Mouse (Mus musculus): ENCODE measurements around the gene Casd1.

Casd1 gene

GRCm38 (mm10) chr6:4602012-4602411 lies 1.4 kb downstream of the Casd1 start:
- CTCF ChIA-PET = interaction anchor here in 1 of 4 experiments (0.6 to 0.7 kb wide), 2 partner anchors 474 to 644 kb away, joined by 3 read pairs; no protein-coding TSS in a partner anchor

GRCm38 (mm10) chr6:4606394-4606793 lies 5.8 kb downstream of the Casd1 start:
- CTCF ChIA-PET = interaction anchor here in 1 of 4 experiments (0.6 kb wide), 1 partner anchor 48 kb away, joined by 4 read pairs; no protein-coding TSS in a partner anchor

More at GRCm38 (mm10) chr6:4602012-4602411, 1.4 kb downstream of the Casd1 start:
- POLR2A ChIA-PET = interaction anchor here in 1 of 4 experiments (1.3 kb wide), 1 partner anchor 12 kb away, joined by 3 read pairs; no protein-coding TSS in a partner anchor

DNA sequence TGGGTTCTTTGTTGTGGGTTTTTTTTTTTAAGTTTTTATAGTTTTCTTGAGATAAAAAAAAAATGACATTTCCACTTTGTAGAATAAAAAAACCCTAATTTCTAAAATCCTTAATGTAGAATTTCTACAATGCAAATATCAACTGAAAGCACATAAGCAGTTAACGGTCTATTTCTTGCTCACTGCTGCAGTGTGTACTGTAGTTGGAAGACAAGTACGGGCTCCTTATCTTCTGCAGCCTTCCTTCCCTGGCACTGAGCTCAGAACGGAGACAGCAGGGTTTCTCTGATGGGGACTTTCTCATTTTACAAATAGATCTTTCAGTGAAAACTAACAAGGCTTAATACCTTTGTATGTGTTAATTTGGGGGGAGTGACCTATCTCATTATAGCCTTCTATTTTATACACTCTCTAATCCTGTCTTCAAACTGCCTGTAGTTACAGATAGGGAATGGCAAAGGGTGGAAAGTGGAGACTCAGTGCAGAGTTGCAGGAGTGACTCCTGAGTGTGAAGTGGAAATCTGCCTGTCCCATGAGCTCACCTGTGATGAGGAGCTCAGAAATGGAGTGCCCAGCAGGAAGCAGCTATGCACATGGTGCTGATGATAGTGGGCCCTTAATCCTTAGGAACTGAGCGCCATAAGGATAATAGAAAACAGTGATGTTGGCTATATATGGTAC lies 9.7 kb downstream of the Casd1 start:
- POLR2A ChIA-PET = no interaction called here
- CTCF ChIA-PET = no interaction called here

More at GRCm38 (mm10) chr6:4606394-4606793, 5.8 kb downstream of the Casd1 start:
- POLR2A ChIA-PET = interaction anchor here in 2 of 4 experiments (0.5 to 1.4 kb wide), 3 partner anchors 53 to 148 kb away, joined by 3 to 4 read pairs (median 3); no protein-coding TSS in a partner anchor

DNA sequence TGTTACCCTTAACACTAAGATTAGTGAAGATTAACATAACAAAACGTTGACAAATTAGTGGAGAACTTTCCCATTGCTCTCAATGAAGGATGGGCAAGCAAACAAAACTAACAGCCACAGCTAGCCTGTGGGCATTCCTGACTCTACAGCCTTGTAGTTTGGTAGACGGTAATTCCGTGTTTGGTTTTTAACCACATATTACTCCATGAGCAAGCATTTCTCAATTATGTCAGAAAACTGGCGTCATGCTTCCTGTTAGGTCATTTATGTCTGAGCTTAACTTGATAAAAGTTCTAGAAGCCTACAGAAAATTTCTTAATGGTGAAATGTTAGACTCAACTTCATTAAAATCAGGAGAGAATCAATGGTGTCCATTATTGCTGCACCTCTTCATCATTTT lies 11.2 kb downstream of the Casd1 start:
- POLR2A ChIA-PET = no interaction called here
- CTCF ChIA-PET = interaction anchor here in 1 of 4 experiments (0.9 kb wide), 1 partner anchor 1271 kb away, joined by 3 read pairs; no protein-coding TSS in a partner anchor

GRCm38 (mm10) chr6:4612431-4612830 lies 11.8 kb downstream of the Casd1 start:
- ChIA-PET POLR2A (no interaction called here), CTCF (no interaction called here)

GRCm38 (mm10) chr6:4617911-4618310 lies 17.3 kb downstream of the Casd1 start:
- CTCF ChIA-PET = interaction anchor here in 1 of 4 experiments (1.0 kb wide), 1 partner anchor 783 kb away, joined by 4 read pairs; no protein-coding TSS in a partner anchor
- POLR2A ChIA-PET = no interaction called here

DNA sequence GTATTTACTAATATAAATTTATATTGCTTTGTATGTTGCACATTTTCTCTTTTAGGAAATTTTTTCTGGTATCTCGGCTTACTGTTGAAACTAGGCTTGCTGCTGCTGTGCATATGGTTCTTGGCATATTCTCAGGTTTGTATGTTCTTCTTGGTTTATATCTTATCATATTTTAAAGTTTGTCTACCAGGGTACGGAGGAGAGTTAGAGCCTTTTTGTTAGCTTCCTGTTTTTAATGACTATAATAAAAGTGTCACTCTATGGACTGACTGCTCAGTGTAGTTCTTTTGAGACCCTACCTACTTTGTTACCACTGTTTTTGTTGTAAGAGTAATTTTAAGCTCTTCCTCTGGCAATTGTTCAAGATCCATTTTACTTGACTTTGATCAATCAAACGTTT lies 30.8 kb downstream of the Casd1 start:
- CTCF ChIA-PET = no interaction called here
- POLR2A ChIA-PET = no interaction called here

DNA sequence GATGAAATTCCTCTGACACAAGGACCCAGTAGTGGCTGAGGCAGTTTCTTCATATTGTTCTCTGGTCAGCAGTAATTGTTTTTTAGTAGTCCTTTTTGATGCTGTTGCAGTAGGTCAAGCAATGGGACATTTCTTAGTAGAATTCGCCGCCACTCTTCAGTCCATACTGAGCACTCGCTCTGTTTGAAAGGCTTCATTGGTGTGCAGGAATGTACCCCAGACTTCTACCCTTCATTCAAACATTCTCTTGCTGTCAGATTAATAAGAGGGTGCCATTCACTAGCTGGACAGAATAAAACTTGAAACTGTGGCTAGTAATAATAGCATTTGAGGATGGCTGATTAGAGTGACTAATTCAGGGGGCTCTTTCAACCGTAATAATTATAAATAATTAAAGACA lies 32.5 kb downstream of the Casd1 start:
- ChIA-PET CTCF (no interaction called here), POLR2A (no interaction called here)

DNA sequence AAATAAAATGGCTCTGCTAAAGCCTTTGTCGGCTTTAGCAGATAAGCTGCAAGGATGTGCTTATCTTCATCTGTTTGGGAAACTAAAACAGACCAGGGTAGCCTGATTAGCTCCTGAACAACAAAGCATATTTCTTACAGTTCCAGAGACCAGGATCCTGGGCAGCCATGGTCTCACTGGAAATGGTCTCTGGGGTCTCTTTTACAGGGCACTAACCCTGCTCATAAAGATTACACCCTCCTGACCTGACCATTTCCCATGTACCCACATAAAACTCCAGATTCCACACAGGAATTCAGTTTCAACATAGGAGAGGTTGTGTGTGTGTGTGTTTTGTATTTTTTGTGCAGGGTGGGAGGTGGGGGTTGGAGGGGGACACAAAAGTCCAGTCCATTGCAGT lies 34.2 kb downstream of the Casd1 start:
- CTCF ChIA-PET = no interaction called here
- POLR2A ChIA-PET = interaction anchor here in 2 of 4 experiments (0.6 kb wide), 2 partner anchors 12 to 54 kb away, joined by 3 to 4 read pairs; no protein-coding TSS in a partner anchor

- POLR2A ChIA-PET = no interaction called here
- CTCF ChIA-PET = no interaction called here
These were observed 41.4 kb downstream of the Casd1 start for GRCm38 (mm10) chr6:4642068-4642467.

DNA sequence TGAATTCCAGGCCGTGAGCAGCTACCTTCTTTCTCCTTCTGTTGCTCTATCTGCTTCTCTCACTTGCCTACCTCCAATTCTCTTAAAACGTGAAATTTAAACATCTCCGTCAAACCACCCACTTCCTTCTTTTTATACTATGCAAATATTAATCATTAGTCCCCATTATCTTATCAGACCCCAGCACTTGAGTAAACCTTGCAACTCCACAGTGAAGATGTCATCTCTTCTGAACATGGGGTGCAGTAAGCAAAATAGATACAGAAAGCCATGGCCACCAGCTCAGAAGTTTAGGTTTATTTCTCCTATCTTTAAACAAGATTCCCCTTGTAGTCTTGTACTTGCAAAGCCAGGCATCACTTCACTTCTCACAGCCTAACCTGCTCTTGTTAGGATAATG lies 46.7 kb downstream of the Casd1 start:
- CTCF ChIA-PET = interaction anchor here in 1 of 4 experiments (0.8 kb wide), 1 partner anchor 735 kb away, joined by 3 read pairs; the partner anchor contains the start of gene Asb4
- POLR2A ChIA-PET = no interaction called here

DNA sequence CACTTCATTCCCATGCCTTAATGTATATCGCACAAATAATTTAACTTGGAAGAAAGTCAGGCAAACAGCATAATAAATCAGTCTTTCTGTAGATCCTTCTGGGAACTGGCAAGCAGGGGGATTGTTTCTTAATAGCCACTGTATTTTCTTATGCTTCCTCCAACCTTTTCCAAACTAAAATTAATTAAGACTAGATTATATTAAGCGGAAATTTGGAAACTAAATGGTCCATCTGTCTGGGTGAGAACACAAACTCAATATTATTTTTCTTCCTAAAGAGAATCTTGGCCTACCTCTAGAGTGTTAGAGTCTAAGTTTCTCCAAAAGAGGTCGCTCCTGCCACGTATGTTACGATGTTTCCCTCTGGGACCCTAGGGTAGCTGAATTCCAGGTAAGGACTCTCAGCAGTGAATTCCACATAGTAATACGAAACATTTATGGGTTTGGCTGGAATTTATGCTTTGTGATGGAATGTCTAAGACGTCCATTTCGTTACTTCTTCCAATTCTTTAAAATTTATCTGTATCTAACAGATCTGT lies 52.0 kb downstream of the Casd1 start:
- ChIA-PET POLR2A (interaction anchor here in 2 of 4 experiments (0.6 to 1.1 kb wide), 3 partner anchors 32 to 240 kb away, joined by 3 to 4 read pairs (median 3); no protein-coding TSS in a partner anchor), CTCF (interaction anchor here (0.5 to 4.2 kb wide), 21 partner anchors 94 to 937 kb away, joined by 3 to 36 read pairs (median 9); partner anchors contain the start of genes Asb4 (in 2 of the 4), Sgce (in 2 of the 4) and Peg10 (in 1 of the 4))

GRCm38 (mm10) chr6:4653741-4654140 lies 53.1 kb downstream of the Casd1 start:
- CTCF ChIA-PET = interaction anchor here (0.6 to 4.2 kb wide), 21 partner anchors 93 to 1186 kb away, joined by 3 to 36 read pairs (median 7); partner anchors contain the start of genes Asb4 (in 2 of the 4), Sgce (in 2 of the 4) and Peg10 (in 1 of the 4)
- POLR2A ChIA-PET = interaction anchor here in 3 of 4 experiments (0.5 to 1.9 kb wide), 7 partner anchors 23 to 457 kb away, joined by 3 to 12 read pairs (median 3); no protein-coding TSS in a partner anchor

- ChIA-PET POLR2A (no interaction called here), CTCF (interaction anchor here in 1 of 4 experiments (4.2 kb wide), 1 partner anchor 455 kb away, joined by 36 read pairs; no protein-coding TSS in a partner anchor)
These were observed 54.8 kb downstream of the Casd1 start for GRCm38 (mm10) chr6:4655466-4655865.

DNA sequence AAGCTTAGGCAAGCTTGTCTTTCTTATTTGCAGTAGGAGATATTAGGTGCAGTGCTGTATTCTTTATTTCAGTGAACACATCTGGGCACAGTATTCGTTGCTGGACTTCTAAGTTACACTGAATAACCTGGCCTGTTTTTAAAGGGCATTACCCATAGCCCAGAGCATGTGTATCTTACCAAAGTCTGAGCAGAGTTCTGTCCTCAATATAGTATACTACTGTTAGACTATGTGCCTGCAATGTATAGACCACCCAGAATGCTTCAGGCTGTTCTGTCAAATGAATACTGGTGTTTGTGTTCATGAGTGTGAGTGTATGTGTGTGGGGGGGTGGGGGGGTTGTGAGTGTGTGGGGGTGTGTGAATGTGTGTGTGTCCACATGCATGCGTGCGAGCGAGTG lies 55.3 kb downstream of the Casd1 start:
- CTCF ChIA-PET = no interaction called here

GRCm38 (mm10) chr6:4658861-4659260 lies 58.2 kb downstream of the Casd1 start:
- CTCF ChIA-PET = interaction anchor here in 1 of 4 experiments (1.0 kb wide), 1 partner anchor 89 kb away, joined by 4 read pairs; no protein-coding TSS in a partner anchor

More for the DNA sequence above, 55.3 kb downstream of the Casd1 start:
- POLR2A ChIA-PET = no interaction called here

DNA sequence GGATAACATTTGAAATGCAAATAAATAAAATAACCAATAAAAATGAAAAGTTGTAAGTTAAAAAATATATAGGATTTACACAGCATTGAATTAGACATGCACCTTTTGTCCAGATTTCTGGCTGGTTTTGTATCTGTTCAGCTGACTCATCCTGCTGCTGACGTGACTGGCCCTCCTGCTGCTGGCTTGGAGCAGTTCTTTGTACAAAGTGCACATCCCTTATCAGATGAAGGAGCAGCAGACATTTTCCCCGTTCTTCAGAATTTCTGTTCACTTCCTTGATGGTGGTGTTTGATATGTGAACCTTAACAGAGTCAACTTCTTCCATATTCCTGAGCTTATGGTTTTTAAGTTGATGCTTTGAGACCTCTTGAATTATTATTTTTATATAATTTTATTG lies 62.9 kb downstream of the Casd1 start:
- ChIA-PET POLR2A (interaction anchor here in 1 of 4 experiments (0.5 kb wide), 1 partner anchor 23 kb away, joined by 3 read pairs; no protein-coding TSS in a partner anchor), CTCF (no interaction called here)

More at GRCm38 (mm10) chr6:4658861-4659260, 58.2 kb downstream of the Casd1 start:
- POLR2A ChIA-PET = interaction anchor here in 2 of 4 experiments (0.6 to 2.8 kb wide), 14 partner anchors 9 to 461 kb away, joined by 3 to 16 read pairs (median 4); partner anchors contain the start of genes Peg10 (in 1 of the 2) and Sgce (in 1 of the 2)

DNA sequence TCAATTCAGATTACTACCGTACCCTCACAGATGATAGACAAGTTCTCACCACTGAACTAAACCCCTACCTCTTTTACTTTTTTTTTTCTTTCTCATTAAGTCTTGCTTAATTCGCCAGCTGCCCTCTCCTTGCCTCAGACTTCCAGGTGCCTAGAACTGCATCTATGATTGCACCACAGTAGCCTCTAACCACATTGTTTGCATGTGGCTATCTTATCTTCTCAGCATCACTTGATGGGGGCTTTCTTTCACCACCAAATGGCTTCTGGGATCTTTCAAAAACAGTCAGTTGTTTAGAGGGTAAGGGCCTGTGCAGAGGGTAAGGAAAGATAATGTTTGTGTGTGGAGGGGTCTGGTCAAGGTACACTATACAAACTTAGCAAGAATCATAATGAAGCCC lies 63.7 kb downstream of the Casd1 start:
- POLR2A ChIA-PET = no interaction called here
- CTCF ChIA-PET = no interaction called here

DNA sequence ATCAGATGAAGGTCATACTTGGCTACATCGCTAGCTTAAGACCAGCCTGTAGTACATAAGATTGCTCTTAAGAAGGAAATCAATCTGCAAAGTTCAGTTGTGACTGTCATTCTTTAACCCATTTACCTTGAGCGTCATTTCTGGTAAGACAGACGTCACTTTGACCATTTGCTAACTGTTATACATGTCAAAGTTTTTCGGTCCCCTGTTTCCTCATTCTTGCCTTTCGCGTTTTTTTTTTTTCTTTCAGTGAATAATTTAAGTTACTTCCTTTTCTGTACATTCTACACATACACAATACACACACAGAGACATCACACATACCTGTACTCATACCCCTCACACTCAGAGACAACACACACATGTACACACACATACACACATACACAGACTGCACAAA lies 64.5 kb downstream of the Casd1 start:
- ChIA-PET POLR2A (no interaction called here), CTCF (no interaction called here)

DNA sequence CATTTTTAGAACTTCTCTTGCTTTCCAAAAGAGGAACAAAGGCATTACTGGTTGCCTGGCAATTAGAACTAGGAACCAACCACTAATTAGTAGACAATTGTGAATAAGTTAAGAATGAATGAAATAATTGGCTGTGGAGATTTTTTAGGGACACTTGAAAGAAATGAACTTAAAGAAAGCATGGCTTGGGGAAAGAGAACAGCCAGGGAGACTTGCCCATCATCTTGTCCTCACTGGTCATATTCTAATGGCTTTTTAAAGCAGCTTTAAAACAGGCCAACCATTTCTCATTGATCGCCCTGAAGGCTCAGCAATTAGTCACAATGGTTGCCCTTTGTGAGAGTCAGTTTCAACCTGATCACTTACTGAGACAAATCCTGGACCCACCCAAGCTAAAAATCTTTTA lies 76.7 kb downstream of the Casd1 start:
- ChIA-PET POLR2A (interaction anchor here (0.6 to 3.2 kb wide), 17 partner anchors 9 to 433 kb away, joined by 3 to 16 read pairs (median 4); partner anchors contain the start of genes Peg10 (in 1 of the 4) and Sgce (in 1 of the 4)), CTCF (interaction anchor here in 1 of 4 experiments (0.7 kb wide), 1 partner anchor 26 kb away, joined by 3 read pairs; no protein-coding TSS in a partner anchor)
